Mouse (Mus musculus) heart, embryonic 12.5 days (tissue): Measurements from ENCODE around the gene Pdk2. TPM values are rescaled to one million over a fixed set of nuclear protein-coding genes. Genes with fewer than 3 reads are reported as not detected.
A peak's percentile ranks its signal among the peaks of the same experiment; 100 is the strongest.
"Not testable (repeated sequence)": the region's sequence is repeated elsewhere in the genome, so short reads cannot be mapped to it uniquely, and the experiment has no call there.

Experiments used
- ATAC-seq: fragments of 200-750 bp; cut with Nextera tagmentation; 2 replicates; pipeline ENCODE4 v1.8.0; 2017; ENCODE audit warnings: moderate TSS enrichment, moderate library complexity; ENCODE audit not compliant: insufficient number of reproducible peaks, low FRiP score
- H3K27ac ChIP-seq: fragments of 300-500 bp; sonication (generic); 2 replicates; pipeline ENCODE4 v1.5.1; 2016; ENCODE audit warnings: mild to moderate bottlenecking, moderate library complexity; ENCODE audit not compliant: poor library complexity, severe bottlenecking
- H3K27me3 ChIP-seq: fragments of 300-500 bp; sonication (generic); replicated peaks from 2 replicates; pipeline ENCODE4 v1.6.1; 2016; ENCODE audit warnings: mild to moderate bottlenecking, moderate library complexity
- H3K36me3 ChIP-seq: fragments of 300-500 bp; sonication (generic); 2 replicates; pipeline ENCODE4 v1.6.1; 2016; ENCODE audit warnings: mild to moderate bottlenecking, moderate library complexity
- H3K4me1 ChIP-seq: fragments of 300-500 bp; sonication (generic); replicated peaks from 2 replicates; pipeline ENCODE4 v1.6.1; 2016; ENCODE audit warnings: mild to moderate bottlenecking
- H3K4me2 ChIP-seq: fragments of 300-500 bp; sonication (generic); 2 replicates; pipeline ENCODE4 v1.6.1; 2016; ENCODE audit warnings: mild to moderate bottlenecking, moderate library complexity
- H3K4me3 ChIP-seq: fragments of 300-500 bp; sonication (generic); 2 replicates; pipeline ENCODE4 v1.5.1; 2016; ENCODE audit warnings: mild to moderate bottlenecking
- H3K9ac ChIP-seq: fragments of 300-500 bp; sonication (generic); 2 replicates; pipeline ENCODE4 v1.6.1; 2016; ENCODE audit warnings: mild to moderate bottlenecking, moderate library complexity
- H3K9me3 ChIP-seq: fragments of 300-500 bp; sonication (generic); replicated peaks from 2 replicates; pipeline ENCODE4 v1.6.1; 2016; ENCODE audit warnings: mild to moderate bottlenecking, moderate library complexity
- WGBS: fragments of 180-500 bp; shearing (Covaris S2); methylation state at CpG from one replicate; pipeline ENCODE4 v1.1.7; 2016; 5-methylcytosine and 5-hydroxymethylcytosine counted together
- polyA plus RNA-seq: library from polyadenylated mRNA; unstranded; fragments of >200 nt; fragmentation: Nextera tagmentation; extraction: Ambion mirVana; gene quantifications from 2 replicates; pipeline ENCODE4 v1.2.1, GENCODE M21; 2016

The Pdk2 gene
- polyA plus RNA-seq, 1 experiment from 2014 or later: 65.1 TPM

DNA sequence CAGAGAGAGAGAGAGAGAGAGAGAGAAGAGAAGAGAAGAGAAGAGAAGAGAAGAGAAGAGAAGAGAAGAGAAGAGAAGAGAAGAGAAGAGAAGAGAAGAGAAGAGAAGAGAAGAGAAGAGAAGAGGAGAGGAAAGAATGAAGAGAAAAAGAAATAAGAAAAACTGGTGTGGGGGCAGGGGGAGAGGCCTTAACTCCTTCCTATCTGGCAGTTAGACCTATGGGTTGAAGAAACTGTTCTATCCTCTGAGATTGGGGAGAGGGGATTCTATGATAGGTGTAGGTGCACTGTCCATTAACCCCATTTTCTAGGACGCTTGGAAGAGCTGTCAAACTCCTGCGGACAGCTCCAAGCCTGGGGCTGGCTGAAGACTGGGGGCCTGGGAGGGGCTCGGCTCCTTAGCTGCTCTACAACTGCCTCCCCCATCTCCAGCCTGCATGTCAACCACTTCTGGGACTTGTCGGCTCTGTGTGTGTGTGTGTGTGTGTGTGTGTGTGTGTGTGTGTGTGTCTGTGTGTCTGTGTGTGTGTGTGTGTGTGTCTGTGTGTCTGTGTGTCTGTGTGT is 30.2 kb downstream of the Pdk2 start:
- Histone ChIP-seq H3K9ac (peak overlapping the region; percentile 58), H3K27ac (peak overlapping the region; percentile 68), H3K4me1 (peaks cover 65% of the 10 kb centered on the region), H3K4me3 (peak overlapping the region; percentile 78), H3K4me2 (peak overlapping the region; percentile 94)
- H3K36me3 ChIP-seq, H3K9me3 ChIP-seq, H3K27me3 ChIP-seq, ATAC-seq: not testable (repeated sequence)
- 13% methylated on average over 4 of the region's 4 CpGs for WGBS

DNA sequence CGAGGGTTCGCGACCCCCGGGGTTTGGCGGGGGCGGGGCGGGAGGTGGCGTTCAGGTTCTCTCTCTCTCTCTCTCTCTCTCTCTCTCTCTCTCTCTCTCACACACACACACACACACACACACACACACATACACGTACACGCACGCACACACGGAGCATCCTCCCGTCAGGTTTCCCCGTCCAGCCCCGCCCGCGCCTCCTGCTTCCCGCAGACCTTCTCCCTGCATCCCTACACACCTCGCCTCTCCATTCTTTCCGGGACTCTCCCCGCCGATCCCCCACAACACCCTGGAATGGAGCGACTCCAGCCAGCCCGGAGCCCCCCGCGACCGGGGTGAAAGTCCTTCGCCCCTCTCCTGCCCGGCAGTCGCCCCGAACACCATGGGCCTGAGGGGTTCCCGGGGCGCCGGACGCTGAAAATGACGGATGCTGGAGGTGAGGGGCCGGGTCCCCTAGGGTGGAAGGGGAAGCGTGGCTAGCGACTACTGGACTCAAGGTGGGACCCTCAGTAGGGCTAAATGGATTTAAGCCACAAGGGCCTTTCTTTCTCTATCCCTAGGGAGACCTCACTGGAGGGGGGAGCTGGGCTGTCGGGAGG is 30.9 kb downstream of the Pdk2 start:
- peak overlapping the region; percentile 83 for H3K27ac ChIP-seq
- peak overlapping the region; percentile 87 for H3K9ac ChIP-seq
- peak overlapping the region; percentile 78 for H3K4me3 ChIP-seq
- ATAC-seq: peak; percentile 14; the same call in 1 of the 2 replicates
- peaks cover 62% of the 10 kb centered on the region for H3K4me1 ChIP-seq
- H3K36me3 ChIP-seq: peaks cover 12% of the 10 kb centered on the region
- H3K4me2 ChIP-seq: peak overlapping the region; percentile 94
- H3K27me3 ChIP-seq: no peaks in the 10 kb centered on the region
- WGBS: under 1% methylated on average over 38 of the region's 40 CpGs
- H3K9me3 ChIP-seq: no peaks in the 10 kb centered on the region

DNA sequence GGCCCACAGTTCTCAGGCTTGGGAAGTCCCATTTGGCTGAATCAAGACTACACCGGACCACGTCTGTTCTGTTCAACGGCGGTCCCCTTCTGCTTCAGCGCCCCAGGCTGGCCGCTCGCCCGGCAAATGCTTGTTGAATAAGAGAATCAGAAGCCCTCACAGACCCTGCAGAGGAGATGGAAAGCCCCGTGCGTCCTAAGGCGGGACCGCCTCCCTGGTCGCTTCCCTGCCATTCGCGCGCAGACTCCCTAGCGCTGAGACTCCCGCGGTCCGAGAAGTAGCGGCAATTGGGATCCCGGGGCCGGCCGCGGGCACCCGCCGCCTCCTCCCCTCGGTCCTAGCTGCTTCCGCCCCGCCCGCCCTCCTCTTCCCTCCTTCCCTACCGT is 31.5 kb downstream of the Pdk2 start, which contains the start of gene Samd14:
TSS of gene Samd14 (plus strand) at position 251 of the 386 bp plus-strand sequence.
- peaks cover 16% of the 10 kb centered on the region for H3K36me3 ChIP-seq
- H3K9ac ChIP-seq: peak within 1 kb of the TSS; percentile 87
- peak within 1 kb of the TSS; percentile 78 for H3K4me3 ChIP-seq
- WGBS: 0% methylated on average over 30 of the region's 32 CpGs
- H3K27me3 ChIP-seq: no peaks in the 10 kb centered on the region
- peak within 1 kb of the TSS; percentile 94 for H3K4me2 ChIP-seq
- no peaks in the 10 kb centered on the region for H3K9me3 ChIP-seq
- H3K4me1 ChIP-seq: peaks cover 57% of the 10 kb centered on the region
- H3K27ac ChIP-seq: peak within 1 kb of the TSS; percentile 83
- peak; percentile 43 for ATAC-seq

DNA sequence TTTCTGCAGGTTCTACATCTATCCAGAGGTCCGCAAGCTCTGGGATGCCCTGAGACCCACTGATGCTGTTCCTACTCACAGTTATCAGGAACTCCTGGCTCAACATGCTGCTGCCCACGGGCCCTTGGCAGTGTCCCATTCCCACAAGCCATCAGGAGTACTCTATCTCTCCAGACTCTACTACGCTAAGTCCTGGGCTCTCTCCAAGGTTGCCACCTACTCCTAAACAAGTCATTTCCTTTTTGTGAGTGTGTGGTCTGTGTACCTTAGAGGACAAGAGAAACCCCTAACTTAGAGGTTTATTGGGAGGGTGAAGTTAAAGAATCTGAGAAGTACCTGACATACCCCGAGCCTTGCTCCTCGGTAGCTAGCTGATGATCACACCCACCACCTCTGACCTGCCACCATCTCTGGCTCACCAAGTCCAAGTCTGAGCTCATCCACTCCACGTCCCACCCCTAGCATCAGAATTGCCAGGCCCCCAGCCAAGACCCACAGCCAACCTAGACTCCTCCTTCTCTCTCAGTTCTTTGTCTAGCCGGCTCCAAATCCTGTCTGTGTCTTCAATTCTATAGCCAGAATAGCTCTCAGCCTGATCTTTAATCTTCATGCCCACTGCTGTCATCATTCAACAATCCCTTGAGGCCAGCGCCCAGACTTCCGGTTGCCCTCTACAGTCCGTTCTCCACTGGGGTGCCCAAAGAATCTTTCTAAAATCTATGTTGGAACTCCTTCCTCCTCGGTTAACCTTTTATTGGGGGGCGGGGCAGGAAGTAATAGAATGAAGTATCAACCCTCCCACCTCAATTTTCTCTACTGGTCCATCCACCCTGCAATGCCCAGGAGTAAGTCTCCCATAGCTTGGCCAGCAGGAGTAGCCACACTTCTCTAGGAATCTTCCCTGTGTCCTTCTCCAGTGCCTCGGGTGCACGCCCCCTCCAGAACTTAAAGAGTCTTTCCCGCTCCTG is 32.2 kb downstream of the Pdk2 start:
- peak overlapping the region; percentile 83 for H3K27ac ChIP-seq
- H3K4me3 ChIP-seq: peak overlapping the region; percentile 78
- H3K27me3 ChIP-seq: no peaks in the 10 kb centered on the region
- ATAC-seq: no peak
- peak overlapping the region; percentile 94 for H3K4me2 ChIP-seq
- H3K9ac ChIP-seq: peak overlapping the region; percentile 87
- 32% methylated on average over 15 of the region's 15 CpGs for WGBS
- peaks cover 20% of the 10 kb centered on the region for H3K36me3 ChIP-seq
- no peaks in the 10 kb centered on the region for H3K9me3 ChIP-seq
- peaks cover 64% of the 10 kb centered on the region for H3K4me1 ChIP-seq

DNA sequence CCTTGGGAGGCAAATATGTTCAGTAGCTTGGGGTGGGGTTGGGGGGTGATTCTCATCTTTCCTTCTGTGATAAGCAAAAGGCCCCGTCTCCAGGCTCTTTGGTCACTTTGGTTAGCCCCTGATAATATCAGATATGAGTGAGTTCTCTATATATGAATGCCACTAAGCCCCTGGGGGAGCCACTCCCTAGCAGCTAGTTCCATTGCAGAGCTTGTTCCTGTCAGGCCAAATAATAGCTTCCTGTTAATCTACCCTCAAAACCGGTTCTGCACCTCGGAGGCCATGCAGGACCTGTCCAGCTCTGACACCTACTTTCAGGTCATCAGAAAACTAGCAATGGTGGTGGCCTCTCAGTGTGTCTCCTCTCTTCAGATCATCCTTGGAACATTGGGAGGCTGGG is 33.7 kb downstream of the Pdk2 start:
- H3K4me1 ChIP-seq: peaks cover 69% of the 10 kb centered on the region
- H3K27ac ChIP-seq: no peak overlapping the region
- H3K9ac ChIP-seq: peak overlapping the region; percentile 3; the same call in 1 of the 2 replicates
- peak overlapping the region; percentile 80; the same call in 1 of the 2 replicates for H3K4me2 ChIP-seq
- H3K4me3 ChIP-seq: peak overlapping the region; percentile 48; the same call in 1 of the 2 replicates
- WGBS: 52% methylated on average over 3 of the region's 3 CpGs
- no peaks in the 10 kb centered on the region for H3K9me3 ChIP-seq
- no peak for ATAC-seq
- H3K36me3 ChIP-seq: peaks cover 33% of the 10 kb centered on the region
- no peaks in the 10 kb centered on the region for H3K27me3 ChIP-seq

DNA sequence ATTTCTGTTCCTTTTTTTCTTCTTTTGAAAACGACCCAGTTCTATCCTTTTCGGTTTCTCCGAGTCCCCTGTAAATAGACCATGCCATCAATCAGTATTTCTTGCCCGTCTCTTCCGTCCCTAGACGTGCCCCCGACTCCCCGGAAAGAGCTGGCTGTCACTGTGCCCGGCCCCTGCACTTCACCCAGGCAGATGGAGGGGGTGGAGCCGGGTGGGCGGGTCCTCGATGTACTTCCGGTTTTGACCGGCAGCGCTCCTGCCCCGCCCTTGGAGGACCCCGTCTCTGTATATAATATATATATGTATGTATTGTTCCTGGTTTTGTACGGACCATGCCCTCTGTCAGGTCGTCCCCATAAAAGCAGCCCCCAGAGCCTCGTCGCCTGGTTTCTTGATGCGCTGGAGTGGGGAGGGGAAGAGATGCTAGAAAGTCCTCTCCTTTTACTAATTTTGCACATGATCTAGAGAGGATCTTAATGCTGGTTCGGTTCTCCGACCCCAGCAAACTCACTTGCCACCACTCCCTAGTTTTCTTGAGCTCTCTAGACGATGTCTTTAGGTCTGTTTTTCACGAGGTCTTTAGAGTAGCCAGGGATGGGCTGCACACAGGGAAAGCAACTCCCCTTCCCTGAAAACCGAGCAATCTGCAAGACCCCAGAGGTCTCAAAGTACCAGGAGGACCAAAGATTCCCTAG is 34.5 kb downstream of the Pdk2 start:
- peak overlapping the region; percentile 70 for H3K9ac ChIP-seq
- H3K9me3 ChIP-seq: no peaks in the 10 kb centered on the region
- H3K27ac ChIP-seq: peak overlapping the region; percentile 69
- peaks cover 41% of the 10 kb centered on the region for H3K36me3 ChIP-seq
- H3K4me2 ChIP-seq: peak overlapping the region; percentile 80
- peak; percentile 65 for ATAC-seq
- H3K4me1 ChIP-seq: peaks cover 63% of the 10 kb centered on the region
- H3K27me3 ChIP-seq: no peaks in the 10 kb centered on the region
- 2% methylated on average over 27 of the region's 27 CpGs for WGBS
- H3K4me3 ChIP-seq: peak overlapping the region; percentile 48

DNA sequence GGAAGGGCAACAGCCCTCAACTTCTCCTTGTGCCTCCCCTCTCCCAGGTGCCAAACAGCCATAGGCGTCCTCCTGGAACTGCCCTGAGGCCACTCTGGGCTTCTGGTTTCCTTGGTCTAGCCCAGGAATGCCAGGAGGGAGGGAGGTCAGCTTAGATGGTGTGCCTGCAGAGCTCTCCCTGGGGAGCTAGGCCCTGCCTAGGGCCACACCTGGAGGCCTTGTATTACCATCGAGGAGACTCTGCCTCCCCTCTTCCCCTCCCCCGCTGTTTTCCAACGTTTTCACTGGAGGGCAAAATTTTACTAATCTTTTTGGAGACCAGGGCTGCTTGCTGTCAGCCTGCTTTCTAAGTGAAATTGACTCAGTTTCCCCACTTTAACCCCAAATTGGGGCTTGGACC is 35.1 kb downstream of the Pdk2 start:
- Histone ChIP-seq H3K4me1 (peaks cover 63% of the 10 kb centered on the region), H3K27me3 (no peaks in the 10 kb centered on the region), H3K9me3 (no peaks in the 10 kb centered on the region), H3K36me3 (peaks cover 45% of the 10 kb centered on the region), H3K9ac (peak overlapping the region; percentile 70), H3K4me3 (peak overlapping the region; percentile 48), H3K27ac (no peak overlapping the region), H3K4me2 (peak overlapping the region; percentile 80)
- no peak for ATAC-seq
- WGBS: 36% methylated on average over 4 of the region's 4 CpGs

DNA sequence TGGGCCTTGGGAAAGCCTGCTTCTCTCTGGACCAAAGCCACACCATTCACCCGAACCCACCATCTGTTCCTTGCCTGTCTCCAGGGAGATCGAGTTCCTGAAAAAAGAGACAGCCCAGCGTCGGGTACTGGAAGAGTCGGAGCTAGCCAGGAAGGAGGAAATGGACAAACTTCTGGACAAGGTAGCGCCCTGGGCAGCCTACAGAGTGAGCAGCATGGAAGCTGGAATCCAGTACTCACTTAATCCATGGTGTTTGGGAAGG is 36.3 kb downstream of the Pdk2 start:
- ATAC-seq: no peak
- Histone ChIP-seq H3K4me2 (no peak overlapping the region), H3K36me3 (peaks cover 54% of the 10 kb centered on the region), H3K27ac (peak overlapping the region; percentile 59; the same call in 1 of the 2 replicates), H3K4me1 (peaks cover 68% of the 10 kb centered on the region), H3K4me3 (no peak overlapping the region), H3K9me3 (no peaks in the 10 kb centered on the region), H3K9ac (no peak overlapping the region), H3K27me3 (no peaks in the 10 kb centered on the region)
- WGBS: 74% methylated on average over 6 of the region's 6 CpGs

DNA sequence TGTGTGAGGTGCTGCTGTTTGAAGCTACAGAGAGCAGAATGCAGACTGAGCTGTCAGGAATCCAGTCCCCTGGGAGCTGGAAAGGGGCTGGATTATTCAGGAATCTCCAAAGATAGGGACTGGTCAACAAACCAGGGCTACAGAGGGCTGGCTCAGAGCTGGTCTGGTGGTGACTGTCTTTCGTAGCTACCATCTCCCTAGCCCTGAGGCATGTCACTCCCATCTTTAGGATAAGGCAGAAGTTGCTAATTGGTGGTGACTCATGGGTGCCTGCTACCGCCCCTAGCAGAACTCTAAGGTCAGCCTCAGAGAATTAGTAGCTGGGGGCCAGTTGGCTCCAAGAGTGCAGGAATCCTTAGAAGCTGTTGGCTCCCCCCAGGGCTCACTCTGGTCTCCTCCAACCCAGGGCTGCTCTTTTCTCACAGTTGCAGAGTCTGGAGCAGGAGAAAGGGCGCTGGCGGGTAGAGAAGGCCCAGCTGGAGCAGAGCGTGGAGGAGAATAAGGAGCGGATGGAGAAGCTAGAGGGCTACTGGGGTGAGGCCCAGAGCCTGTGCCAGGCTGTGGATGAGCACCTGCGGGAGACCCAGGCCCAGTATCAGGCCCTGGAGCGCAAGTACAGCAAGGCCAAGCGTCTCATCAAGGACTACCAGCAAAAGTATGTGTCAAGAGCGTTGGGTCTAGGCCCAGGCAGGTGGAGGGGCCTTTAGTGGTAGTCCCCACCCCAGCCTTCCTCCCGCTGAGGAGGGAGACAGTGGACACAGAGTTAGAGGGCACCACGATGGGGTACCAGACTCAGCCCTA is 36.8 kb downstream of the Pdk2 start:
- H3K9me3 ChIP-seq: no peaks in the 10 kb centered on the region
- 75% methylated on average over 12 of the region's 12 CpGs for WGBS
- H3K9ac ChIP-seq: 0 out of 2 replicates have a peak overlapping the region, but pooled peaks have one; percentile 50
- no peak for ATAC-seq
- peaks cover 67% of the 10 kb centered on the region for H3K4me1 ChIP-seq
- peaks cover 60% of the 10 kb centered on the region for H3K36me3 ChIP-seq
- no peak overlapping the region for H3K4me3 ChIP-seq
- no peaks in the 10 kb centered on the region for H3K27me3 ChIP-seq
- H3K4me2 ChIP-seq: no peak overlapping the region
- H3K27ac ChIP-seq: peak overlapping the region; percentile 59; the same call in 1 of the 2 replicates

DNA sequence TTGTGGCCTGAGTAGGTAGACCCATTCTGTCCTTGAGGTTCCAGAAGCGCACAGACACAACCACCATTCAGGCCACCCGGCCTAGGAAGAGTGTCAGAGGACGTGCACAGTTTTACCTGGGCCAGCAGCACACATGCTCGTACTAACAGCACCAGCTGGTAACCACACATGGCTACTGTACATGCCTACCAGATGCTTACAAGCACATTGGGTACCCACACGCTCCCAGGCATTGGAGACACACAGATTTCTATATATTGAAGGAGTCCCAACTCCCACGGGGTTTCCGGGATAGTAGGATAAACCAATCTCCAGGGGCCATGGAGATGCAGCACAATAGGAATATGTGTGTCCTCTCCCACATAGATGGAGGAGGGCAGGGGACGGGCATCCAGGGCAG is 38.4 kb downstream of the Pdk2 start:
- H3K27ac ChIP-seq: no peak overlapping the region
- H3K27me3 ChIP-seq: no peaks in the 10 kb centered on the region
- no peak for ATAC-seq
- H3K4me2 ChIP-seq: no peak overlapping the region
- no peak overlapping the region for H3K9ac ChIP-seq
- peaks cover 76% of the 10 kb centered on the region for H3K36me3 ChIP-seq
- no peak overlapping the region for H3K4me3 ChIP-seq
- peaks cover 60% of the 10 kb centered on the region for H3K4me1 ChIP-seq
- H3K9me3 ChIP-seq: no peaks in the 10 kb centered on the region
- WGBS: 90% methylated on average over 8 of the region's 8 CpGs
